Mouse (Mus musculus): ENCODE results near the gene Lgr4. TPM values are rescaled to one million over a fixed set of nuclear protein-coding genes. Genes with fewer than 3 reads are reported as not detected.

Lgr4 gene
- total and polyA plus RNA-seq, 3 experiments: 4.3 to 4.5 TPM; not detected in 1

DNA sequence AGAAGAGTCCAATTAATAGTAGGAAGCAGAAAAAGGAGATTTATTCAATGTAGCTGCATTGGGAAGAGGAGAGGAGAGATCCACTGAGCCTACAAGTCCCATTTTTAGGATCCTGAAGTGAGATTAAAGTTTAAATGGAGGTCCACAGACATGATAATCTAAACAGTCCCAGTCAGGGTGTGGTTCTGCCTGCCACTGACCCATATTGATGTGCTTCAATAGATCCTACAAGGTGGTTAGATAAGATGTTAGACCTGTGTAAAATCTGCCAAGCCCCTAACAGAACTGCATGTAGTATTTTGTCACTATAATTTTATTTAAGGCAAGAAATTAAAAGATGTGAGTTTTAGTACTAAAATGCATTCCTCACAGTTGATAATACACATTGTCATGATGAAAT lies 76.0 kb downstream of the Lgr4 start:
- no peaks in the 10 kb centered on the region for H3K9me3 ChIP-seq (replicated peaks; ENCODE audit: insufficient read depth, low read length)
- TF ChIP-seq TCF12 (IDR thresholded peaks at IDR 0.05; ENCODE audit: low read depth, low read length): 0 out of 2 replicates have a peak, but pooled peaks have one; percentile 14
- TF ChIP-seq EP300 (IDR thresholded peaks at IDR 0.05; ENCODE audit: low read depth in 1 of 2, low read length in 2 of 2): peak; percentile 60 to 65
- peak; percentile 40 for TF ChIP-seq GATA1 (IDR thresholded peaks at IDR 0.05; ENCODE audit: low read depth, low read length)
- no peak for TF ChIP-seq POLR2AphosphoS2 (IDR thresholded peaks at IDR 0.05; ENCODE audit: low read length)
- no peaks in the 10 kb centered on the region for H3K79me2 ChIP-seq (ENCODE audit: control insufficient read depth, insufficient read depth, low read length, poor library complexity)
- peaks cover 0 to 32% of the 10 kb centered on the region in 2 experiments; a peak in 2 of 4 replicates for H3K36me3 ChIP-seq (ENCODE audit: control insufficient read depth in 1 of 2, insufficient read depth in 2 of 2, low read length in 2 of 2)
- no peak for DNase-seq (ENCODE audit: low read depth, low spot score)
- H3K27me3 ChIP-seq (ENCODE audit: control insufficient read depth in 1 of 2, insufficient read depth in 2 of 2, low read length in 2 of 2): no peaks in the 10 kb centered on the region
- H3K4me3 ChIP-seq (ENCODE audit: control insufficient read depth in 1 of 2, insufficient read depth in 1 of 2, low read depth in 2 of 2, low read length in 2 of 2): no peak overlapping the region
- H3K4me1 ChIP-seq (ENCODE audit: control insufficient read depth in 1 of 2, insufficient read depth in 2 of 2, low read length in 2 of 2): peaks cover 8 to 13% of the 10 kb centered on the region in 2 experiments
- H3K27ac ChIP-seq (ENCODE audit: control insufficient read depth, low read depth, low read length): no peak overlapping the region
- H3K9ac ChIP-seq (ENCODE audit: control insufficient read depth, low read depth, low read length, poor library complexity, severe bottlenecking): no peak overlapping the region

DNA sequence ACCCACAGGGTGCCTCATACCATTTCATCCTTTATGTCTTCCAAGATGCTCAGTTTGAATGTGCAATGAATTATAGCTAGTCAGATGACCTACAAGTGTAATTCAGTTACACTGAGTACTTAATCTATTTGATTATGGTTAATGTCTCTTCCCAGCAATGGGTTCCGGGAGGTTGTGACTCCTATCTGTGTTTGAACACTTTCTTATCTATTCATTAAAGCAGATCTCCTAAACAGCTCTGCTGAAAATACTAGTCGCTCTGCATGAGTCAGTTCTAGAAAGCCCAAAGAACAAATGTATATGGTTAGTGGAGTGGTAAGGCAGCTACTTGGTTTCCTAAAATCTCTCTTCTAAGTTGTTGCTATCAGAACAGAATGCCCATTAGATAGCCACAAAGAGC lies 77.6 kb downstream of the Lgr4 start:
- TF ChIP-seq TCF12 (IDR thresholded peaks at IDR 0.05; ENCODE audit: low read depth, low read length) (peak; percentile 53; the same call in 1 of the 2 replicates), MAFK (IDR thresholded peaks at IDR 0.05; ENCODE audit: borderline replicate concordance, low read depth, low read length) (no peak), RCOR1 (IDR thresholded peaks at IDR 0.05; ENCODE audit: low read depth, low read length) (peak; percentile 26; the same call in 1 of the 2 replicates), EP300 (IDR thresholded peaks at IDR 0.05; ENCODE audit: low read depth in 1 of 2, low read length in 2 of 2) (peak; percentile 58 to 70), GATA1 (IDR thresholded peaks at IDR 0.05; ENCODE audit: low read depth, low read length) (peak; percentile 77)
- Histone ChIP-seq H3K4me1 (ENCODE audit: control insufficient read depth in 1 of 2, insufficient read depth in 2 of 2, low read length in 2 of 2) (peaks cover 8 to 13% of the 10 kb centered on the region in 2 experiments), H3K9me3 (replicated peaks; ENCODE audit: insufficient read depth, low read length) (no peaks in the 10 kb centered on the region), H3K79me2 (ENCODE audit: control insufficient read depth, insufficient read depth, low read length, poor library complexity) (no peaks in the 10 kb centered on the region), H3K9ac (ENCODE audit: control insufficient read depth, low read depth, low read length, poor library complexity, severe bottlenecking) (no peak overlapping the region), H3K36me3 (ENCODE audit: control insufficient read depth in 1 of 2, insufficient read depth in 2 of 2, low read length in 2 of 2) (peaks cover 0 to 32% of the 10 kb centered on the region in 2 experiments; a peak in 2 of 4 replicates), H3K27me3 (ENCODE audit: control insufficient read depth in 1 of 2, insufficient read depth in 2 of 2, low read length in 2 of 2) (no peaks in the 10 kb centered on the region), H3K27ac (ENCODE audit: control insufficient read depth, low read depth, low read length) (peak overlapping the region; percentile 49), H3K4me3 (ENCODE audit: control insufficient read depth in 1 of 2, insufficient read depth in 1 of 2, low read depth in 2 of 2, low read length in 2 of 2) (no peak overlapping the region)
- DNase-seq (ENCODE audit: low read depth, low spot score): peak; percentile 31

DNA sequence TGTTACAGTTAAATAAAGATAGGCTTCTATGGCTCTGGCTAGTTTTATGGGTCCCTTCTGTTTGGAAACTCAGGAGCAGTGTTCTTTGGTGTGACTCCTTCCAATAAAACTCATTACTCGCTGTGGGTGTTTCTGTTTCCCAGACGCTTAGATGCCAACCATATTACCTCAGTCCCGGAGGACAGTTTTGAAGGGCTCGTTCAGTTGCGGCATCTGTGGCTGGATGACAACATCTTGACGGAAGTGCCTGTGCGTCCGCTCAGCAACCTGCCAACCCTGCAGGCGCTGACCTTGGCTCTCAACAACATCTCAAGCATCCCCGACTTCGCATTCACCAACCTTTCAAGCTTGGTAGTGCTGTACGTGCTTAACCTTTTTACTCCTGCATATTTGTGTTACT lies 79.0 kb downstream of the Lgr4 start:
- peaks cover 8 to 13% of the 10 kb centered on the region in 2 experiments for H3K4me1 ChIP-seq (ENCODE audit: control insufficient read depth in 1 of 2, insufficient read depth in 2 of 2, low read length in 2 of 2)
- no peak overlapping the region for H3K27ac ChIP-seq (ENCODE audit: control insufficient read depth, low read depth, low read length)
- H3K79me2 ChIP-seq (ENCODE audit: control insufficient read depth, insufficient read depth, low read length, poor library complexity): no peaks in the 10 kb centered on the region
- H3K9ac ChIP-seq (ENCODE audit: control insufficient read depth, low read depth, low read length, poor library complexity, severe bottlenecking): no peak overlapping the region
- H3K36me3 ChIP-seq (ENCODE audit: control insufficient read depth in 1 of 2, insufficient read depth in 2 of 2, low read length in 2 of 2): peaks cover 0 to 32% of the 10 kb centered on the region in 2 experiments; a peak in 2 of 4 replicates
- H3K4me3 ChIP-seq (ENCODE audit: control insufficient read depth in 1 of 2, insufficient read depth in 1 of 2, low read depth in 2 of 2, low read length in 2 of 2): no peak overlapping the region
- no peaks in the 10 kb centered on the region for H3K27me3 ChIP-seq (ENCODE audit: control insufficient read depth in 1 of 2, insufficient read depth in 2 of 2, low read length in 2 of 2)
- TF ChIP-seq CHD2 (IDR thresholded peaks at IDR 0.05; ENCODE audit: low read length) (no peak), ETS1 (IDR thresholded peaks at IDR 0.05; ENCODE audit: low read depth, low read length) (no peak), ZKSCAN1 (IDR thresholded peaks at IDR 0.05; ENCODE audit: low read depth, low read length) (no peak), MAZ (IDR thresholded peaks at IDR 0.05; ENCODE audit: low read depth, low read length) (no peak), KAT2A (conservative IDR thresholded peaks at IDR 0.05; ENCODE audit: low read depth, low read length) (no peak), EP300 (IDR thresholded peaks at IDR 0.05; ENCODE audit: low read depth in 1 of 2, low read length in 2 of 2) (no peak), MXI1 (IDR thresholded peaks at IDR 0.05; ENCODE audit: low read depth, low read length) (no peak), ZC3H11A (IDR thresholded peaks at IDR 0.05; ENCODE audit: low read depth, low read length) (no peak), UBTF (IDR thresholded peaks at IDR 0.05; ENCODE audit: borderline replicate concordance, insufficient read depth, low read depth, low read length) (no peak), MEF2A (IDR thresholded peaks at IDR 0.05; ENCODE audit: extremely low read depth, insufficient replicate concordance, low read depth, low read length, poor library complexity, severe bottlenecking) (no peak), TBP (IDR thresholded peaks at IDR 0.05; ENCODE audit: low read depth, low read length) (no peak), GATA1 (IDR thresholded peaks at IDR 0.05; ENCODE audit: low read depth, low read length) (no peak), BHLHE40 (IDR thresholded peaks at IDR 0.05; ENCODE audit: borderline replicate concordance, low read depth, low read length) (no peak), MAX (IDR thresholded peaks at IDR 0.05; ENCODE audit: low read length) (no peak)
- DNase-seq (ENCODE audit: low read depth, low spot score): no peak
- H3K9me3 ChIP-seq (replicated peaks; ENCODE audit: insufficient read depth, low read length): no peaks in the 10 kb centered on the region

Measured in MEL (cell line).